Mouse (Mus musculus) kidney, adult 2 months (tissue): ENCODE results near the gene Ndufaf2. TPM values are rescaled to one million over a fixed set of nuclear protein-coding genes. Genes with fewer than 3 reads are reported as not detected.

Experiments used
- DNase-seq: peaks from one replicate; pipeline ENCODE4 v3.0.0; 2021
- H3K27ac ChIP-seq: fragments of 200-500 bp; 2 replicates; pipeline ENCODE4 v1.5.1; 2012; ENCODE audit warnings: low read depth, low read length, control low read depth, inconsistent platforms; ENCODE audit not compliant: insufficient read depth
- H3K27me3 ChIP-seq: fragments of 200-500 bp; replicated peaks from 2 replicates; pipeline ENCODE4 v1.6.1; 2012; ENCODE audit warnings: mild to moderate bottlenecking, moderate library complexity, low read length, inconsistent platforms; ENCODE audit not compliant: control insufficient read depth, insufficient read depth
- H3K36me3 ChIP-seq: fragments of 200-500 bp; 2 replicates; pipeline ENCODE4 v1.6.1; 2012; ENCODE audit warnings: mild to moderate bottlenecking, moderate library complexity, low read length, inconsistent platforms; ENCODE audit not compliant: control insufficient read depth, insufficient read depth
- H3K4me1 ChIP-seq: fragments of 200-500 bp; 2 replicates; pipeline ENCODE4 v1.6.1; 2011; ENCODE audit warnings: low read length; ENCODE audit not compliant: control insufficient read depth, insufficient read depth
- H3K4me3 ChIP-seq: fragments of 200-500 bp; 2 replicates; pipeline ENCODE4 v1.5.1; 2011; ENCODE audit warnings: mild to moderate bottlenecking, low read depth, low read length, control low read depth; ENCODE audit not compliant: insufficient read depth
- CTCF ChIP-seq: fragments of 200-500 bp; conservative IDR thresholded peaks from 2 replicates; pipeline ENCODE4 v1.5.1; 2011; ENCODE audit warnings: low read depth, mild to moderate bottlenecking, control low read depth, low read length, moderate library complexity, mixed read lengths; ENCODE audit not compliant: insufficient read depth, insufficient read length
- POLR2A ChIP-seq: fragments of 200-500 bp; IDR thresholded peaks from one replicate; pipeline ENCODE4 v1.6.1; 2011; ENCODE audit warnings: low read depth, low read length, control low read depth
- WGBS: fragments of 180-500 bp; shearing (Covaris S2); methylation state at CpG from one replicate; pipeline ENCODE4 v1.1.7; 2018; 5-methylcytosine and 5-hydroxymethylcytosine counted together
- polyA plus RNA-seq: library from polyadenylated mRNA; depleted of rRNA; stranded (reverse); fragments of >200 nt; gene quantifications from 2 replicates; pipeline ENCODE4 v1.2.3, GENCODE M21; 2012

The Ndufaf2 gene
- polyA plus RNA-seq, 1 experiment, result 17.6 TPM

- DNase-seq, result no peak
- WGBS, result 88% methylated on average over 2 of the region's 2 CpGs
- TF ChIP-seq POLR2A (no peak), CTCF (no peak)
Observed at GRCm38 (mm10) chr13:108066021-108066420, 92.4 kb downstream of the Ndufaf2 start.

DNA sequence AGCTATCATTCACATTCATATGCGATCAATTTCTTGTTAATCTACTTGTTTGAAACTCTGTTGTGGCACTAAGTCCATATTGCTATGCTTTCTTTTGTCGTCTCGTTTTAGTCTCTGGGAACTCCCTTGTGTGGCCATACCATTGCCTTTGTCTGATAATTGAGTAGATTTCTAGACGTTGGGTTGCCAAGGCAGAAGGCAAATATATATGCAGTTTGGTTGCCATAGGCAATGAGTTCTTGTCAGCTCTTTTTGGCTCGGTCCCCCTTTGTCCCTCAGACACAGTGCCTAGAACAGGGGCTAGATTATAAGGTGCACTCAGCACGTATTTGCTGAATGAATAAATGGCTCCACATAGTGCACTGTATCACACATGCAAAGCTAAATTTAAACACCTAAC lies 94.1 kb downstream of the Ndufaf2 start:
- DNase-seq, result no peak
- H3K4me3 ChIP-seq, result no peak overlapping the region
- no peaks in the 10 kb centered on the region for H3K27me3 ChIP-seq
- H3K36me3 ChIP-seq, result no peaks in the 10 kb centered on the region
- 92% methylated on average over 6 of the region's 6 CpGs for WGBS
- peaks cover 7% of the 10 kb centered on the region; the same call in 1 of the 2 replicates for H3K4me1 ChIP-seq
- H3K27ac ChIP-seq, result no peak overlapping the region
- TF ChIP-seq POLR2A (no peak), CTCF (no peak)

More at GRCm38 (mm10) chr13:108066021-108066420, 92.4 kb downstream of the Ndufaf2 start:
- no peak overlapping the region for H3K27ac ChIP-seq
- no peaks in the 10 kb centered on the region for H3K36me3 ChIP-seq
- H3K4me3 ChIP-seq, result no peak overlapping the region
- H3K4me1 ChIP-seq, result no peaks in the 10 kb centered on the region
- no peaks in the 10 kb centered on the region for H3K27me3 ChIP-seq

DNA sequence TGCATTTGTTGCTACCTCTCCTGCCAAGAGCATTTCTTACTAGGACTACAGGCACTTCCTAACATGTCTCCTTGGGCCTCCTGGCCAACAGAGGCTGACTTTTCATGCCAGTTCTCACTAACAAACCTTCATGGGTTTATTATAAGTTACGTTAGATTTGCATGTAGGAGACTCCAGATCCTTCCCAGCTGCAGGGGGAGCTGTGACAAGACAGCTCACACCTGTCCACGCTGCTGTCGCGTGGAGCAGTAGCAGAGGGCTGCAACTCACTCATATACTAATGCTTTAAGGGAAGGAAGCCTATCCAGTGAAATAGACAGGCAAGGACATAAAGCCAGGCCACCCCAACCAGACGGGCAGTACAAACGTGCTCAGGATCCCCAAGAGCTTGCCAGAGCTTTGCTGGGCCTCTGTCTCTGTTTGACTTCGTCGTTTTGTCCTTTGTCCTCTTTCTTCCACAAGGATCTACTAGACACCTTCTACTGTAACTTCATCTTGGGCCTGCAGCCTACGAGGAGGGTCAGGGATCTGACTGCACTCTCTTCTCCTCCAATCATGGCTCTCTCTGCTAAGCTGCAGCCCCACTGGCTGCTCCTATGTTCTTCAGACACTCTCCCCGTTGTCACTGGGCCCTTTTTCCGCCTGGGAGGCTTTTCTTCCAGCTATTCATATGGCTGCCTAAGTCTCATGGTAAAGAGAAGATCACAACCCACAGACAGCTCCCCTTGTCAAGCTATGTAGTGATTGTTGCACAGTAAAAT lies 94.9 kb downstream of the Ndufaf2 start:
- no peak for DNase-seq
- 91% methylated on average over 11 of the region's 11 CpGs for WGBS
- H3K4me3 ChIP-seq, result no peak overlapping the region
- peaks cover 7% of the 10 kb centered on the region; the same call in 1 of the 2 replicates for H3K4me1 ChIP-seq
- H3K36me3 ChIP-seq, result no peaks in the 10 kb centered on the region
- no peaks in the 10 kb centered on the region for H3K27me3 ChIP-seq
- H3K27ac ChIP-seq, result no peak overlapping the region
- no peak for TF ChIP-seq POLR2A
- TF ChIP-seq CTCF, result no peak

DNA sequence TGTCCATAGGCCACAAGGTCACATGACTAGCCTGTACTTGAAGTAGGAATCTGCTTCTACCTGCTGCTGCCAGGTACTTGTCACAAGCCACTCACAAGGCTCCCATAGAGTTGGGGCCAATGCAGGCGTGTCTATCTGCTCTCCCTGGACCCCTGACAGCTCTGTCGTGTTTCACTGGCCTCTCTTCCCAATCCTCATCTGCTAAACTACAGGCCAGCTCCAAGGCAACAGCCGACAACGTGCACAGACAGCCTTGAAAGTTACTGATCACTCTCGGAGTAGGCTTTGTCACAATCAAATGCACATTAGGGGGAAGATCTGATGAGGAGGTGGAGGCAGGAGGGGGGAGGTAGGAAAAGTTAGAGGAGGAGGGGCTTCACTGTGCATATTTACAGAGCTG lies 95.5 kb downstream of the Ndufaf2 start:
- 70% methylated on average over 5 of the region's 5 CpGs for WGBS
- DNase-seq, result no peak
- no peak for TF ChIP-seq POLR2A
- no peak for TF ChIP-seq CTCF

DNA sequence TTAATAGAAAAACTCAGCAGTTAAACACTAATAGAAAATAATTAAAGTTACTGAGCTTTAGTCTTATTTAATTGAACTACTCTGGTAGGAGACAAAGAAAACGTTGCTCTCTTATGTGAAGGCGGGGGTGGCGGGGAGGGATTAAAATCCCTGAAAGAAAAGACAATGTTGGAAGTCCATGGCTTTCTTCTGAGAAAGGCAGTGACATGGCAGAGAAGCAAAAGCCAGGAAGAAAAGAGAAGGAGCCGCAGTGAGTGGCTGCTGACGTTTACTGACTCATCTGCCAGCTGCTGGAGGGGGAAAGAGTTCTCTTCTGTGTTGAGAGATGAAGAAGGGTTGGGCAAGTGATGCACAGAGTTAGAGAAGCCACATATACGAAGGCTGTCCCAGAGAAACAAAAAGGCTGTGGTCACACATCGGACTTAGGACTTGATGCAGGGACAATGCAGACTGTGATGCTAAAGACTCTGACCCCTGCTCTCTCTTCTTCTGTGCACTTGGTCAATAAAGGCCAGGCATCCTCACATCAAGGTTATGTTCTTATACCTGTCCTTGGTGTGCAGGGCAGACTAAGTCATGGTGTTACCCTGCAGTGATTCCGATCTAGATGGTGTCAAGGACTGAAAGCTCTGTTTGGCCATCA lies 97.4 kb downstream of the Ndufaf2 start:
- Histone ChIP-seq H3K4me1 (peaks cover 7% of the 10 kb centered on the region; the same call in 1 of the 2 replicates), H3K4me3 (no peak overlapping the region), H3K27me3 (no peaks in the 10 kb centered on the region), H3K36me3 (no peaks in the 10 kb centered on the region), H3K27ac (no peak overlapping the region)
- WGBS, result 70% methylated on average over 8 of the region's 8 CpGs
- no peak for TF ChIP-seq CTCF
- no peak for TF ChIP-seq POLR2A
- DNase-seq, result peak; percentile 25

More for the DNA sequence above, 95.5 kb downstream of the Ndufaf2 start:
- no peak overlapping the region for H3K27ac ChIP-seq
- peaks cover 7% of the 10 kb centered on the region; the same call in 1 of the 2 replicates for H3K4me1 ChIP-seq
- H3K27me3 ChIP-seq, result no peaks in the 10 kb centered on the region
- no peak overlapping the region for H3K4me3 ChIP-seq
- H3K36me3 ChIP-seq, result no peaks in the 10 kb centered on the region

- H3K4me3 ChIP-seq, result no peak overlapping the region
- 27% methylated on average over 7 of the region's 7 CpGs for WGBS
- H3K27me3 ChIP-seq, result no peaks in the 10 kb centered on the region
- no peak for TF ChIP-seq CTCF
- TF ChIP-seq POLR2A, result no peak
- peak; percentile 60 for DNase-seq
- H3K36me3 ChIP-seq, result no peaks in the 10 kb centered on the region
- peaks cover 7% of the 10 kb centered on the region; the same call in 1 of the 2 replicates for H3K4me1 ChIP-seq
- H3K27ac ChIP-seq, result no peak overlapping the region
Observed at GRCm38 (mm10) chr13:108060286-108060885, 98.0 kb downstream of the Ndufaf2 start.

DNA sequence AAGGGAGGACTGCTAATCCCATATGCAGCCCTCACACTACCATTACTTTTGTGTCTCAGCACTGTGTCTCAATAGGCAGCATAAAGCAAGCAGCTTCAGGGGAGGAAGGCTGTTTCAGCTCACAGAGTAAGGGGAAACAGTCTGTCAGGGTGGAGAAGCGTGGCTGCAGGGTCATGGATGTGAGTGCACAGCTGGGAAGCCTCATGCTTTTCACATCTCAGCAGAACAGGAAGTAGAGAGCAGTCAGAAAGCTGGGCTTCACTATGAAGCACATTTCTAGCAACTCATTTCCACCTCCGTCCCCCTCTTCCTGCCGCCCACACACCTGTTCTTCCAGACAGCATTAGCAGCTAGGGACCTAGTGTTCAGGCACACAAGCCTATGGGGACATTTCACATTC lies 101.5 kb downstream of the Ndufaf2 start:
- H3K27me3 ChIP-seq, result no peaks in the 10 kb centered on the region
- no peaks in the 10 kb centered on the region for H3K36me3 ChIP-seq
- TF ChIP-seq CTCF, result no peak
- no peak for TF ChIP-seq POLR2A
- no peak overlapping the region for H3K4me3 ChIP-seq
- WGBS, result 61% methylated on average over 3 of the region's 3 CpGs
- DNase-seq, result no peak
- no peak overlapping the region for H3K27ac ChIP-seq
- peaks cover 7% of the 10 kb centered on the region; the same call in 1 of the 2 replicates for H3K4me1 ChIP-seq
